Mouse (Mus musculus) G1E (cell line): ENCODE data around the gene Hes7.

ENCODE experiments used
- CTCF ChIP-seq: IDR thresholded peaks from 2 replicates; pipeline ENCODE4 v1.5.1; 2012; ENCODE audit warnings: low read depth, low read length, inconsistent platforms, mixed read lengths
- GATA1 ChIP-seq: IDR thresholded peaks from 2 replicates; pipeline ENCODE4 v1.6.1; 2012; ENCODE audit warnings: borderline replicate concordance, low read length, inconsistent platforms, mixed read lengths
- GATA2 ChIP-seq: IDR thresholded peaks from 2 replicates; pipeline ENCODE4 v1.6.1; 2012; ENCODE audit warnings: low read depth, low read length, inconsistent platforms, borderline replicate concordance
- POLR2AphosphoS5 ChIP-seq: IDR thresholded peaks from 2 replicates; pipeline ENCODE4 v1.6.1; 2012; ENCODE audit warnings: low read depth, low read length, inconsistent platforms; ENCODE audit not compliant: insufficient replicate concordance
- TAL1 ChIP-seq: conservative IDR thresholded peaks from 2 replicates; pipeline ENCODE4 v1.6.1; 2012; ENCODE audit warnings: low read depth, low read length, inconsistent platforms, mixed read lengths

DNA sequence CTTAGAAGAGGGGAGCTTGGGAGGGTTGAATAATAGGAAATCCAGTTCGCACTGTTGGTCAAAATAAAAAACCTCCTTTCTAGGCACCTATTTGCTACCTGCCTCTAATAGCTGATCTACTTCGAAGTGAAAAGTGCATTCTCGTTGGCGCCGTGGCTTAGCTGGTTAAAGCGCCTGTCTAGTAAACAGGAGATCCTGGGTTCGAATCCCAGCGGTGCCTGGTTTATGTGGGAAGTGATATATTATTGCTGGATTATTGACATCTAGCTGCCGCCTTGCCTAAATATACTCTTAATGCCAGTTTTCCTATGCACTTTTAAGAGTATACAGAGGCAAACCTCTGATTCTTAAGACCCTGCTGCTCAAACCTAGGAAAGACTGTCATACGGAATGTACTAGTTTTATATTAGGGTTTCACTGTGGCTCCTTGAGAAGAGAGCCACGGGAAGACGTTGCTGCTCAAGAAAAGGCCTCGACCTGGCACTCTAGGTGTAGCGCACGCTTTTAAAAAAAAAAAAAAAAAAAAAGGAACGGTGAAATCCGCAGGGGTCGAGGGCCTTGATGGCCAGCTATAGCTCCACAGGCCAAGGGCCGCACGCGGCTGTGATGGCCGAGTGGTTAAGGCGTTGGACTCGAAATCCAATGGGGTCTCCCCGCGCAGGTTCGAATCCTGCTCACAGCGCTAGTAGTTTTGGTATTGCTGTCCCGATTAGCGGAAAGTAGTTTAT, 9.7 kb upstream of the Hes7 start:
- TF ChIP-seq CTCF (no peak), GATA1 (no peak), TAL1 (no peak), POLR2AphosphoS5 (no peak), GATA2 (no peak)
